Comparison of ENCODE assay signal across 31 mouse cellular contexts in the genomic region with DNA sequence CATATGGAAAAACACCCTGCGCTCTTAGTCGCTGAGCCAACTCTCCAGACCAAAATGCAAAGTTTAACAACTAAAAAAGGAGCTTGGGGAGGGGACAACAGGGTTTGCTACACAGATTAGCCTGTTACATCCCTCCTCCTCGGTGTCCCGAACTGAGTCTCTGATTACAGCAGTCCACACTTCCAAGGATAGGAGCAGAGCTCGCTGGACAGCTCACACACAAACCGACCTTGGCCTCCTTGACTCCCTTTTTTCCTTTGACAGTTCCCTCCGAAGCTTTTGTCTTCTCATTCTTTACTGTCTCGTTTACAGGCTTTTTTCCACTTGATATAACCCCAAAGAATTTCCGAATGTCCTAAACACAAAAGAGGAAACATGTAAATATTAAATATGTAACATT. TPM values are rescaled to one million over a fixed set of nuclear protein-coding genes. Genes with fewer than 3 reads are reported as not detected.
DNase-seq lines count a peak whose midpoint lies in the region; ATAC-seq lines count a peak whose summit lies in the region.
"Had no signal": no experiment of that assay in that cellular context is flagged by ENCODE, and none has a peak within 500 bp of the region (broad histone marks: within the 10 kb centered on the region; RNA-seq: fewer than 3 reads in every experiment).

No protein-coding gene starts in this region.

- no peaks in the 10 kb centered on the region for H3K9me3 ChIP-seq in forebrain, embryonic 14.5 days (replicated peaks; ENCODE audit: control insufficient read depth, low read length)
- H3K9me3 ChIP-seq: embryonic facial prominence, embryonic 12.5 days; embryonic facial prominence, embryonic 15.5 days; forebrain, embryonic 15.5 days; G1E; hindbrain, embryonic 10.5 days had no signal

- DNase-seq in adrenal gland, adult 2 months: peak; percentile 66
- DNase-seq in adrenal gland, postnatal 4 days (ENCODE audit: low spot score in 2 of 2): no peak
- DNase-seq in testis, postnatal 14 days (ENCODE audit: low spot score): peak; percentile 31
- no peak for DNase-seq in testis, postnatal 10 days (ENCODE audit: low spot score)
- peak; percentile 10 for DNase-seq in adrenal gland, postnatal 25 days
- DNase-seq in cerebellum, postnatal 36 days: no peak
- DNase-seq in forebrain, embryonic 14.5 days (ENCODE audit: low spot score): no peak
- DNase-seq: B cell, adult 2 months; cerebellum, adult 18-20 months; cerebellum, adult 9-10 months; cerebellum, postnatal 14 days; gastrocnemius, postnatal 36 days; heart, adult 2 months; kidney, adult 18-20 months had no signal

- H3K36me3 ChIP-seq in forebrain, embryonic 14.5 days (ENCODE audit: control insufficient read depth, insufficient read depth, low read length): peaks cover 29% of the 10 kb centered on the region

- no peaks in the 10 kb centered on the region for H3K27me3 ChIP-seq in forebrain, embryonic 14.5 days (replicated peaks; ENCODE audit: control insufficient read depth, insufficient read depth, low read length)
- H3K27me3 ChIP-seq: CH12.LX; embryonic facial prominence, embryonic 12.5 days; embryonic facial prominence, embryonic 15.5 days; forebrain, embryonic 15.5 days; Patski had no signal

- no peak for ATAC-seq in forebrain, embryonic 14.5 days
- ATAC-seq: forebrain, embryonic 15.5 days; hindbrain, postnatal 0 days; inflammation-experienced regulatory T-cells, adult 6 months; intestine, embryonic 16.5 days; Patski had no signal

- no peak overlapping the region for H3K4me3 ChIP-seq in forebrain, embryonic 14.5 days (ENCODE audit: low read depth, low read length)
- H3K4me3 ChIP-seq: embryonic facial prominence, embryonic 12.5 days; embryonic facial prominence, embryonic 15.5 days; forebrain, embryonic 15.5 days; heart, adult 2 months; hindbrain, embryonic 10.5 days had no signal

- H3K4me1 ChIP-seq in forebrain, embryonic 14.5 days (ENCODE audit: control insufficient read depth, insufficient read depth, low read length): no peaks in the 10 kb centered on the region
- H3K4me1 ChIP-seq: embryonic facial prominence, embryonic 12.5 days; embryonic facial prominence, embryonic 15.5 days; forebrain, embryonic 15.5 days; hindbrain, embryonic 10.5 days had no signal

- no peak overlapping the region for H3K4me2 ChIP-seq in forebrain, embryonic 14.5 days (ENCODE audit: low read length)
- H3K4me2 ChIP-seq: embryonic facial prominence, embryonic 12.5 days; embryonic facial prominence, embryonic 15.5 days; forebrain, embryonic 15.5 days; heart, embryonic 11.5 days; hindbrain, embryonic 14.5 days had no signal

- H3K27ac ChIP-seq in forebrain, embryonic 14.5 days (ENCODE audit: low read depth, low read length): no peak overlapping the region
- H3K27ac ChIP-seq: embryonic facial prominence, embryonic 12.5 days; embryonic facial prominence, embryonic 15.5 days; forebrain, embryonic 15.5 days; heart, adult 2 months; hindbrain, embryonic 10.5 days; hindbrain, embryonic 14.5 days; hindbrain, postnatal 0 days had no signal

- WGBS in forebrain, embryonic 14.5 days: 84% methylated on average over 9 of the region's 9 CpGs

- H3K9ac ChIP-seq in forebrain, embryonic 14.5 days (ENCODE audit: low read length): no peak overlapping the region
- H3K9ac ChIP-seq: embryonic facial prominence, embryonic 12.5 days; embryonic facial prominence, embryonic 15.5 days; forebrain, embryonic 15.5 days; hindbrain, embryonic 14.5 days had no signal

RNA-seq across cellular contexts. Expression of a gene that starts 16.3 kb away (rescaled TPM):
- total RNA-seq in adrenal gland, adult 2 months (2021): 10 to 100 TPM; 38.7 to 46.1 TPM
- polyA plus RNA-seq in adrenal gland, adult 2 months (2012; rRNA removed): 4.3 and 5.4 TPM in 2 replicates
- 10 to 100 TPM; 62.5 to 72.1 TPM for total RNA-seq in adrenal gland, postnatal 4 days (2021)
- 41.2 and 59.4 TPM in 2 replicates for total RNA-seq in adrenal gland, postnatal 25 days (2021)
- polyA plus RNA-seq in forebrain, embryonic 14.5 days (2014; fragmentation: Nextera tagmentation; extraction: Ambion mirVana): 39.6 and 39.7 TPM in 2 replicates

RNA-seq across cellular contexts. Expression of a gene that starts 28.9 kb away (rescaled TPM):
- 10 to 100 TPM; 10.3 to 19.6 TPM for total RNA-seq in adrenal gland, adult 2 months (2021)
- polyA plus RNA-seq in adrenal gland, adult 2 months (2012; rRNA removed): 4.9 and 8.4 TPM in 2 replicates
- total RNA-seq in adrenal gland, postnatal 4 days (2021): 10 to 100 TPM in 1 of 2 experiments, 1 to 10 TPM in 1; 9.4 to 14.6 TPM
- 5.0 and 6.5 TPM in 2 replicates for total RNA-seq in adrenal gland, postnatal 25 days (2021)
- polyA plus RNA-seq in forebrain, embryonic 14.5 days (2014; fragmentation: Nextera tagmentation; extraction: Ambion mirVana): 0.15 TPM in 1 of 2 replicates, not detected in the other
- total RNA-seq: CH12.LX; common myeloid progenitor, adult 5-6 weeks; granulocyte monocyte progenitor cell, adult 5-6 weeks; hindbrain, postnatal 0 days had no signal
- polyA plus RNA-seq: embryonic facial prominence, embryonic 15.5 days; forebrain, embryonic 11.5 days; G1E; heart, embryonic 14.5 days; heart, postnatal 0 days; hindbrain, embryonic 10.5 days; inflammation-experienced regulatory T-cells, adult 6 months had no signal

Comparison
In these comparisons a context has a peak if more than half of its experiments do, and no peak if none do; other contexts are left out.
1. DNase-seq: peak in adrenal gland, adult 2 months (single experiment), testis, postnatal 14 days (single experiment) and adrenal gland, postnatal 25 days (single experiment); none in adrenal gland, postnatal 4 days (0 of 2), testis, postnatal 10 days (single experiment), cerebellum, postnatal 36 days (0 of 2) and forebrain, embryonic 14.5 days (single experiment).